Mouse (Mus musculus) CD8-positive naive resting alpha-beta T cell, adult 2 months (primary cell): Measurements from ENCODE around the gene Tspan18.
A peak's percentile ranks its signal among the peaks of the same experiment; 100 is the strongest.

Experiments
- DNase-seq, 2 experiments: peaks; one replicate each; pipeline ENCODE4 v3.0.0; 2022; ENCODE audit warnings: low read depth in 2 of 2, low spot score in 2 of 2

The Tspan18 gene

GRCm38 (mm10) chr2:93266565-93267169 is 67.6 kb downstream of the Tspan18 start:
- no peak for DNase-seq

- no peak for DNase-seq
Measured at GRCm38 (mm10) chr2:93262291-93263285, 71.7 kb downstream of the Tspan18 start.

GRCm38 (mm10) chr2:93261521-93262290 is 72.6 kb downstream of the Tspan18 start:
- no peak for DNase-seq

- DNase-seq: no peak
Measured at GRCm38 (mm10) chr2:93257634-93258033, 76.7 kb downstream of the Tspan18 start.

- DNase-seq: no peak
Measured at GRCm38 (mm10) chr2:93256735-93257405, 77.4 kb downstream of the Tspan18 start.

GRCm38 (mm10) chr2:93252356-93252755 is 81.9 kb downstream of the Tspan18 start:
- no peak for DNase-seq

- DNase-seq: no peak
Measured at GRCm38 (mm10) chr2:93250611-93251010, 83.7 kb downstream of the Tspan18 start.

- no peak for DNase-seq
Measured at GRCm38 (mm10) chr2:93249058-93249457, 85.2 kb downstream of the Tspan18 start.

GRCm38 (mm10) chr2:93244090-93244443 is 90.2 kb downstream of the Tspan18 start:
- DNase-seq: no peak

- no peak for DNase-seq
Measured at GRCm38 (mm10) chr2:93243439-93244089, 90.7 kb downstream of the Tspan18 start.

GRCm38 (mm10) chr2:93242166-93242565 is 92.1 kb downstream of the Tspan18 start:
- no peak for DNase-seq

- DNase-seq: no peak
Measured at GRCm38 (mm10) chr2:93238864-93239263, 95.4 kb downstream of the Tspan18 start.

- no peak for DNase-seq
Measured at GRCm38 (mm10) chr2:93237055-93237454, 97.2 kb downstream of the Tspan18 start.

- DNase-seq: no peak
Measured at GRCm38 (mm10) chr2:93232141-93232540, 102.2 kb downstream of the Tspan18 start.

- DNase-seq: no peak
Measured at GRCm38 (mm10) chr2:93228480-93228824, 105.9 kb downstream of the Tspan18 start.

GRCm38 (mm10) chr2:93227713-93228479 is 106.4 kb downstream of the Tspan18 start:
- DNase-seq: no peak

- DNase-seq: peak in 1 of 2 experiments; percentile 27
Measured at GRCm38 (mm10) chr2:93226606-93227595, 107.4 kb downstream of the Tspan18 start.

GRCm38 (mm10) chr2:93223463-93223862 is 110.8 kb downstream of the Tspan18 start:
- no peak for DNase-seq

GRCm38 (mm10) chr2:93220447-93220846 is 113.9 kb downstream of the Tspan18 start:
- DNase-seq: no peak
